Mouse (Mus musculus) R1 (cell line): Measurements from ENCODE around the gene Pofut2.

Source experiments
- DNase-seq: peaks from one replicate; pipeline ENCODE4 v3.0.0-alpha.2; 2018; ENCODE audit warnings: low read depth, low spot score

Gene Pofut2

GRCm38 (mm10) chr10:77314711-77315266 is 55.8 kb downstream of the Pofut2 start:
- no peak for DNase-seq

- DNase-seq: no peak
These were observed 56.7 kb downstream of the Pofut2 start for GRCm38 (mm10) chr10:77315682-77316081.
